Mouse (Mus musculus): ENCODE results near the gene D030056L22Rik. TPM values are rescaled to one million over a fixed set of nuclear protein-coding genes. Genes with fewer than 3 reads are reported as not detected.

The D030056L22Rik gene
- polyA plus RNA-seq (2014; fragmentation: Illumina TruSeq; extraction: RNeasy Lipid Tissue Mini Kit (QIAGEN cat#74804); ENCODE audit: low read depth, low replicate concordance), result 41.6 TPM

DNA sequence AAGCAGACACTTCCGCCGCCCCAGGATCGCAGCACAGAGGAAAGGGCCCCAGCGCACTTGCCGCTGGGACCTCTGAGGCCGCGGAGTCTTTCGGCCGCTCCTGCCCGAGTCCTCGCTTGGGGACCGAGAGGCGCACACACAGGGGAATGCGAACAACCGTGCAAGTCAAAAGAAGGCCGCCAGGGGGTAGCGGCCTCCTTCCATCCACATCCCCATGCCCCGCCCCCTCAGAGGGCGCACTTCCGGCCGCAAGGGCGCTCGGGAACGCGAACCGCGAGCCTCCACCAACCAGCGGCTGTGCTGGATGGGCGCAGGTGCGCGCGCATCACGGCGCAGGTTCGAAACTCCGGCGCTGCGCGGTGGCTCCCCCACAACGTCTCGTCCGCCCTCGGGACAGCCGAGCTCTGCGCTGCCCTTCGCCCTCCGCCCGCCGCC lies at the start of gene D030056L22Rik:
Gene D030056L22Rik, plus strand, starts transcription at position 328 of the 435 bp plus-strand sequence.

DNA sequence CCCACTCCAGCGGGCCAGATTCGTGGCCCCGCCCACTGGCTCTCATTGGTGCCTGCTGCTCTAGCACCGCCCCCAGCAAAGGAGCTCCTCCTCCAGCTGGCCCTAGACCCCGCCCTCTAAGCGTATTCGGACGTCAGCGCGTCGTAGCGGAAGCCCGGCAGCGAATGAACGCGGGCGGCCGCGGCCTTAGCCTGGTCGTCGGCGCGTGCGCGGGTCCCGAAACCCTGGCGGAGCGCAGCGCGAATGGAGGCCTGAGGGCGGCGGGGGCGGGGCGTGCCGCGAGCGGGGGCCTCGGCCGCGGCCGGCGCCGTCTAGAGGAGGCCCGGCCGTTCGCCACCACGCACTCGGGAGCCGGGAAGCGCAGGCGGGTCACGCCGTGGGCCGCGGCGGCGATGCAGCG lies 42.4 kb upstream of the D030056L22Rik start, which contains the start of gene Carnmt1:
Gene Carnmt1, plus strand, starts transcription at position 157 of the 400 bp plus-strand sequence.

DNA sequence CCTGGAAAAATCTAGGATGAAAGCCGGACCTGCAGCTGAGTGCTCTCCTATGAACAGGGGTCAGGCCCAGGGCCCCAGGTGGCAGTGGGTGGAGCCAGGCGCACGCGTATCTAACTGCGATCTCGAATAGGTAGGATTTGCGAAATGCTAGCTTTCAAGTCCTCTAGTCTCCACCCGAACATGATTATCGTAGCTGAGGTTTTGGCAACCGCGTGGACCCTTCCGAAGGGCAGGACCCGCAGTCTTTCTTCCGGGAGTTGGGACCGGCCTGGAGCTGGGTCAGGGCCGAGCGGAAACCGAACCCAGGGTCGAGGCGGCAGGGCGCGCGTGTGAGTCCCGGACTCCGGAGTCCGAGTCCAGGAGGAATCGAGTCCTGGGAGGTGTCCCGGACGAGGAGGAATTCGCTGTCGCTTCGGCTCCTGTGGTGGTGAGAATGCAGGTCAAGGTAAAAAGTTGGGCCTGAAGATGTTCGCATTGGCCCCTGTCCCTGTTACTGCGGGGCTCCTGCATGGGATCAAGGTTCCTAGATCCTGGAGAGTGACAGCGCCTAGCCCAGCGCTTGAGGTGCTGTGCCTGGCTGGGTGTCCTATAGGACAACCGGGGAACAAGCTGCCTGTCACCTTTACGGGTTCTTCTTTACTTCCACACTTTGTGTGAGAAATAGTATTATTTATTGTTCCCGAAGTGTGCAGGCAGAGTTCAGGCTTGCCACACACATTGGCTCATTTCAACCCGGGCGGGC lies 36.8 kb downstream of the D030056L22Rik start, which contains the start of gene Trpm6:
Gene Trpm6, plus strand, starts transcription at position 386 of the 742 bp plus-strand sequence.

Other genes with a start within 250 kb of the D030056L22Rik start
- gene Ostf1, start 81.4 kb upstream of the D030056L22Rik start, polyA plus RNA-seq (2014; fragmentation: Illumina TruSeq; extraction: RNeasy Lipid Tissue Mini Kit (QIAGEN cat#74804); ENCODE audit: low read depth, low replicate concordance), result 110 TPM
- gene Nmrk1, start 81.2 kb upstream of the D030056L22Rik start, polyA plus RNA-seq (2014; fragmentation: Illumina TruSeq; extraction: RNeasy Lipid Tissue Mini Kit (QIAGEN cat#74804); ENCODE audit: low read depth, low replicate concordance), result 5.0 TPM
- 109 TPM for gene Carnmt1, start 42.4 kb upstream of the D030056L22Rik start, polyA plus RNA-seq (2014; fragmentation: Illumina TruSeq; extraction: RNeasy Lipid Tissue Mini Kit (QIAGEN cat#74804); ENCODE audit: low read depth, low replicate concordance)
- gene Trpm6, start 36.8 kb downstream of the D030056L22Rik start, polyA plus RNA-seq (2014; fragmentation: Illumina TruSeq; extraction: RNeasy Lipid Tissue Mini Kit (QIAGEN cat#74804); ENCODE audit: low read depth, low replicate concordance), result 125 TPM